Mouse (Mus musculus) kidney, embryonic 14.5 days (tissue): ENCODE measurements around the gene Ehd3. TPM values are rescaled to one million over a fixed set of nuclear protein-coding genes. Genes with fewer than 3 reads are reported as not detected.

Experiments used
- ATAC-seq: fragments of 200-750 bp; cut with Nextera tagmentation; 2 replicates; pipeline ENCODE4 v1.8.0; 2017; ENCODE audit warnings: moderate number of reproducible peaks, mild to moderate bottlenecking, moderate TSS enrichment, moderate library complexity; ENCODE audit not compliant: low FRiP score, low TSS enrichment
- H3K27ac ChIP-seq: fragments of 300-500 bp; sonication (generic); 2 replicates; pipeline ENCODE4 v1.5.1; 2014; ENCODE audit warnings: low read depth, mild to moderate bottlenecking, low read length, moderate library complexity, mixed read lengths
- H3K27me3 ChIP-seq: fragments of 300-500 bp; sonication (generic); 2 replicates; pipeline ENCODE4 v1.6.1; 2014; ENCODE audit warnings: mild to moderate bottlenecking, low read length; ENCODE audit not compliant: control insufficient read depth, insufficient read depth
- H3K36me3 ChIP-seq: fragments of 300-500 bp; sonication (generic); 2 replicates; pipeline ENCODE4 v1.6.1; 2014; ENCODE audit warnings: low read length, mixed read lengths; ENCODE audit not compliant: control insufficient read depth, insufficient read depth
- H3K4me1 ChIP-seq: fragments of 300-500 bp; sonication (generic); 2 replicates; pipeline ENCODE4 v1.6.1; 2014; ENCODE audit warnings: low read length, mixed read lengths; ENCODE audit not compliant: control insufficient read depth, insufficient read depth
- H3K4me2 ChIP-seq: fragments of 300-500 bp; sonication (generic); replicated peaks from 2 replicates; pipeline ENCODE4 v1.6.1; 2014; ENCODE audit warnings: low read depth, mild to moderate bottlenecking, low read length
- H3K4me3 ChIP-seq: fragments of 300-500 bp; sonication (generic); 2 replicates; pipeline ENCODE4 v1.5.1; 2014; ENCODE audit warnings: mild to moderate bottlenecking, low read length
- H3K9ac ChIP-seq: fragments of 300-500 bp; sonication (generic); 2 replicates; pipeline ENCODE4 v1.6.1; 2014; ENCODE audit warnings: low read depth, mild to moderate bottlenecking, low read length, moderate library complexity
- H3K9me3 ChIP-seq: fragments of 300-500 bp; sonication (generic); 2 replicates; pipeline ENCODE4 v1.6.1; 2016; ENCODE audit warnings: low read length; ENCODE audit not compliant: control insufficient read depth
- WGBS: fragments of 180-500 bp; shearing (Covaris S2); extraction: QIAGEN DNeasy Blood & Tissue Kit; methylation state at CpG from one replicate; pipeline ENCODE4 v1.1.7; 2014; 5-methylcytosine and 5-hydroxymethylcytosine counted together
- polyA plus RNA-seq: library from polyadenylated mRNA; unstranded; fragments of >200 nt; fragmentation: Nextera tagmentation; extraction: Ambion mirVana; gene quantifications from 2 replicates; pipeline ENCODE4 v1.2.1, GENCODE M21; 2014

Gene Ehd3
- polyA plus RNA-seq, 1 experiment from 2014 or later: 11.4 TPM

DNA sequence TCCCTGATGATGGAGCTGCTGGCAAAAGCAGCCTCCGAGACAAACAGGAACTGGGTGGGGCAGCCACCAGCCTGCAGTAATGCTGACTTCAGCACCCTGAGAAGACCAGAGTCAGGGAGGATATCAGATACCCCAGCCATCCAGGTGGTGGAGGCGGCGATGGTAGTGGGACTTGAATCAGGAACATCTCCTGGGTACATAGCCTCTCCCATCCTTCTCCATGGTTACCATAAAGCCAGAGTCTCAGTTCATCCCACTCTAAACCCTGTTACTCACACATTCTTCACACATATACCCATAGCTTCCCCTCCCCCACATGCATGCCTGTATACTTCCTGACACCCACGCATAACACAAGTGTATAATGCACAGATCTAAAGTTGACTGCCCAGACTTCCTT lies 18.3 kb downstream of the Ehd3 start:
- Histone ChIP-seq H3K27me3 (no peaks in the 10 kb centered on the region), H3K4me1 (no peaks in the 10 kb centered on the region), H3K4me3 (no peak overlapping the region), H3K4me2 (no peak overlapping the region), H3K9ac (no peak overlapping the region), H3K36me3 (no peaks in the 10 kb centered on the region; the same call in 1 of the 2 replicates), H3K27ac (no peak overlapping the region), H3K9me3 (no peaks in the 10 kb centered on the region)
- ATAC-seq: no peak
- WGBS: 70% methylated on average over 4 of the region's 4 CpGs

DNA sequence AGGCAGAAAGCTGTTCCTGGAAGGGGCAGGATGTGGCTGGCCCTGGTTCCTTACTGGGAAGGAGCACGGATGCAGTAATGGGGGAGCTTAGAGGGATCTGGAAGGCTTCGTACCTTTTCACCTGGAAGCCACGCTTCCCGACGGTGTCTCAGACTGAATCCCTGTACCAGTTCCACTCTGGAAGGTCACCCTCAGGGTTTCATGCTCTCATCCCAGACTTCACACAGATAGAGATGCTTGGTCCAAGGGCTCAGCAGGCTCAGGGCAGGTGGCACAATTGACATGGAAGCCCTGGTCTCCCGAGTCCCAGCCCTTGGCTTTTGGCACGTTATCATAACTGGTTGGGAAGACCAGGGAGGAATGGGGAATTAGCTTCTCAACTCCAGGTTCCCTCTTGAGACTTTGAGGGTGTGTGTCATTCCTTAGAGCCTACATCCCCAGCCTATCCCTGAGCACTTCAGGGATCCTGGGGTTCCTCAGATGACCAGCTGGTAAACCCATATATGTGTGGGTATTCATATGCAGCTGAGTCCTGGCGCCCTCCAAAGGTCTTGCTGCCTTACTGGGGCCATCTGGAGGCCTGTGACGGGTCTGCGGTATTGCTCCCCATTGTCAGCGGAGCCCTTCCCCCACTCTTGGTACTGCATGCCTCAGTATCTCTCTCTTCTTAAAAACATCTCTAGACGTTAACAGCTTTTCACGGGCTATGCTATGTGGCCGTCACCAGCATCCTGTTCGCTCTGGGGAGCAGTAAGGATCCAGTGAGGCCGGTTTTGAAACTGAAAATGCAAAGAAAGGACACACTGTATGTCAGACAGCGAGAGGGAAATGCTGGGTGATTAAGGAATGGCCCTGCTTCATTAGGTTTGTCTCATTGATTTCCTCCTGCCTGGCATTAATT lies 19.4 kb downstream of the Ehd3 start:
- H3K27me3 ChIP-seq: no peaks in the 10 kb centered on the region
- no peak overlapping the region for H3K4me2 ChIP-seq
- H3K36me3 ChIP-seq: no peaks in the 10 kb centered on the region; the same call in 1 of the 2 replicates
- H3K9me3 ChIP-seq: no peaks in the 10 kb centered on the region
- no peak overlapping the region for H3K4me3 ChIP-seq
- H3K4me1 ChIP-seq: no peaks in the 10 kb centered on the region
- H3K9ac ChIP-seq: no peak overlapping the region
- WGBS: 76% methylated on average over 17 of the region's 17 CpGs
- no peak for ATAC-seq
- H3K27ac ChIP-seq: no peak overlapping the region

- no peak overlapping the region for H3K9ac ChIP-seq
- no peaks in the 10 kb centered on the region; the same call in 1 of the 2 replicates for H3K36me3 ChIP-seq
- H3K27ac ChIP-seq: no peak overlapping the region
- no peak overlapping the region for H3K4me3 ChIP-seq
- no peaks in the 10 kb centered on the region for H3K4me1 ChIP-seq
- no peaks in the 10 kb centered on the region for H3K9me3 ChIP-seq
- no peak for ATAC-seq
- no peaks in the 10 kb centered on the region for H3K27me3 ChIP-seq
- no peak overlapping the region for H3K4me2 ChIP-seq
- 74% methylated on average over 6 of the region's 6 CpGs for WGBS
Measured at GRCm38 (mm10) chr17:73824022-73824340, 20.0 kb downstream of the Ehd3 start.

DNA sequence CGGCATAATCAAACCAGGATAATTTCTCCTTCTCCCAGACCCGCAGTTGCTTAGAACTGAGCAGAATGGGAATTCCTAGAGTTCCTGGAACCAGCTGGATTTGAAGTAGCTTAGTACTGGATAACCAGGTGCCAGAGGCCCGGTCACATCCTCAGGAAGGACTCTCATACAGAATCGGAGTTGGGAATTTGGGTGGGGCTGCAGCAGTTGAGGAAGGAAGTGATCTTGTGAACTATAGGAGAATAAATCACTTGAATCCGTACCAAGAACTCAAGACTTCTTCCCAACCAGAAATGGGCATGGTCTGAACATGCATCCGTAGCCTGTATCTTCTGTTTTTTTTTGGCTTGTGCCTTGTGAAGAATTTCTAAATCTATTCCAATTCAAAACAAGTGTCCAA lies 22.2 kb downstream of the Ehd3 start:
- Histone ChIP-seq H3K27ac (no peak overlapping the region), H3K4me3 (no peak overlapping the region), H3K27me3 (no peaks in the 10 kb centered on the region), H3K9ac (no peak overlapping the region), H3K4me2 (no peak overlapping the region), H3K36me3 (no peaks in the 10 kb centered on the region; the same call in 1 of the 2 replicates), H3K9me3 (no peaks in the 10 kb centered on the region), H3K4me1 (no peaks in the 10 kb centered on the region)
- ATAC-seq: no peak
- WGBS: 86% methylated on average over 6 of the region's 6 CpGs

DNA sequence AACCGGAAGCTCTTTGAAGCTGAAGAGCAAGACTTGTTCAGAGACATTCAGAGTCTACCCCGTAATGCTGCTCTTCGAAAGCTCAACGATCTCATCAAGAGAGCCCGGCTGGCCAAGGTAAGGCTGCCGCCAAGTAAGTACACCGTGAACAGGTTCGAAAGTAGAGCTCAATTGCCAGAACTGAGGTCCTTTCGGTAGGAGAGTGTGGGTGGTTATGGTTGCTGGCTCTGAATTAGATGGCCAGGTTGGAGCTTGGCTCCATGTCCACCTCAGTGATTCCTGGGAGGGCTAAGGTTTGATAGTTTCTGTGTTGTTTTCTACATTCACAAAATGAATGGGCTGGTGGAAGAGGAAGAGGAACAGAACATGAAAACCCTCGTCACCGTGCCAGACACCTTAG lies 23.5 kb downstream of the Ehd3 start:
- Histone ChIP-seq H3K9me3 (no peaks in the 10 kb centered on the region), H3K9ac (no peak overlapping the region), H3K36me3 (no peaks in the 10 kb centered on the region; the same call in 1 of the 2 replicates), H3K4me1 (no peaks in the 10 kb centered on the region), H3K4me3 (no peak overlapping the region), H3K27me3 (no peaks in the 10 kb centered on the region), H3K4me2 (no peak overlapping the region), H3K27ac (no peak overlapping the region)
- 98% methylated on average over 11 of the region's 11 CpGs for WGBS
- no peak for ATAC-seq

DNA sequence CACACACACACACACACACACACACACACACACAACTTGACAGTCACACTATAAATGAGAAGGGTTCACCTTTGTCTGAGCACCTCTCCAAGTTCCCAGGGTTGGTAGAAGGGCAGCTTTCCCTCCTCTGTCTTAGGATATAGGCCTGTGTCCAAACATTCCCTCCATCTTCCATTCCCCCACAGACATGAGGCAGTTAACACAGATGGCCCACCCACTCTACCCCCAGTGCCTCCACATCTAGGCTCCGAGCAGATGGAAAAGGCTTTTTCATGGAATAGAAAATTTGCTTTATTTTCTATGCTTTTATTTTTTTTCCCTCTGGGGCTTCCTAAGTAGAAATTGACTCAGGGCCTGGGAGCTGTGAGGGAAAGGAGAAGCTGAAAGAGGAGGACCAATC lies 26.6 kb downstream of the Ehd3 start:
- no peaks in the 10 kb centered on the region for H3K9me3 ChIP-seq
- ATAC-seq: no peak
- H3K9ac ChIP-seq: no peak overlapping the region
- WGBS: 78% methylated on average over 1 of the region's 1 CpGs
- H3K36me3 ChIP-seq: no peaks in the 10 kb centered on the region; the same call in 1 of the 2 replicates
- no peak overlapping the region for H3K27ac ChIP-seq
- H3K27me3 ChIP-seq: no peaks in the 10 kb centered on the region
- no peak overlapping the region for H3K4me2 ChIP-seq
- H3K4me1 ChIP-seq: no peaks in the 10 kb centered on the region
- no peak overlapping the region for H3K4me3 ChIP-seq

GRCm38 (mm10) chr17:73831427-73831826 lies 27.5 kb downstream of the Ehd3 start:
- no peaks in the 10 kb centered on the region; the same call in 1 of the 2 replicates for H3K36me3 ChIP-seq
- no peak overlapping the region for H3K27ac ChIP-seq
- 28% methylated on average over 4 of the region's 4 CpGs for WGBS
- H3K4me2 ChIP-seq: no peak overlapping the region
- no peak for ATAC-seq
- H3K4me1 ChIP-seq: no peaks in the 10 kb centered on the region
- H3K9me3 ChIP-seq: no peaks in the 10 kb centered on the region
- no peaks in the 10 kb centered on the region for H3K27me3 ChIP-seq
- no peak overlapping the region for H3K9ac ChIP-seq
- no peak overlapping the region for H3K4me3 ChIP-seq

GRCm38 (mm10) chr17:73832901-73833300 lies 29.0 kb downstream of the Ehd3 start:
- Histone ChIP-seq H3K4me3 (no peak overlapping the region), H3K4me1 (no peaks in the 10 kb centered on the region), H3K4me2 (no peak overlapping the region), H3K36me3 (no peaks in the 10 kb centered on the region), H3K9me3 (no peaks in the 10 kb centered on the region), H3K9ac (no peak overlapping the region), H3K27me3 (no peaks in the 10 kb centered on the region), H3K27ac (no peak overlapping the region)
- no peak for ATAC-seq
- 86% methylated on average over 1 of the region's 1 CpGs for WGBS

GRCm38 (mm10) chr17:73833474-73833873 lies 29.5 kb downstream of the Ehd3 start:
- H3K4me1 ChIP-seq: no peaks in the 10 kb centered on the region
- no peak overlapping the region for H3K27ac ChIP-seq
- no peak overlapping the region for H3K4me2 ChIP-seq
- H3K9ac ChIP-seq: no peak overlapping the region
- H3K9me3 ChIP-seq: no peaks in the 10 kb centered on the region
- no peaks in the 10 kb centered on the region for H3K36me3 ChIP-seq
- H3K4me3 ChIP-seq: no peak overlapping the region
- ATAC-seq: no peak
- WGBS: 92% methylated on average over 3 of the region's 3 CpGs
- H3K27me3 ChIP-seq: no peaks in the 10 kb centered on the region
